Mouse (Mus musculus): Measurements from ENCODE around the gene Alk. TPM values are rescaled to one million over a fixed set of nuclear protein-coding genes. Genes with fewer than 3 reads are reported as not detected.

Gene Alk
- polyA plus RNA-seq, 1 experiment from 2014 or later, result 0.03 TPM

DNA sequence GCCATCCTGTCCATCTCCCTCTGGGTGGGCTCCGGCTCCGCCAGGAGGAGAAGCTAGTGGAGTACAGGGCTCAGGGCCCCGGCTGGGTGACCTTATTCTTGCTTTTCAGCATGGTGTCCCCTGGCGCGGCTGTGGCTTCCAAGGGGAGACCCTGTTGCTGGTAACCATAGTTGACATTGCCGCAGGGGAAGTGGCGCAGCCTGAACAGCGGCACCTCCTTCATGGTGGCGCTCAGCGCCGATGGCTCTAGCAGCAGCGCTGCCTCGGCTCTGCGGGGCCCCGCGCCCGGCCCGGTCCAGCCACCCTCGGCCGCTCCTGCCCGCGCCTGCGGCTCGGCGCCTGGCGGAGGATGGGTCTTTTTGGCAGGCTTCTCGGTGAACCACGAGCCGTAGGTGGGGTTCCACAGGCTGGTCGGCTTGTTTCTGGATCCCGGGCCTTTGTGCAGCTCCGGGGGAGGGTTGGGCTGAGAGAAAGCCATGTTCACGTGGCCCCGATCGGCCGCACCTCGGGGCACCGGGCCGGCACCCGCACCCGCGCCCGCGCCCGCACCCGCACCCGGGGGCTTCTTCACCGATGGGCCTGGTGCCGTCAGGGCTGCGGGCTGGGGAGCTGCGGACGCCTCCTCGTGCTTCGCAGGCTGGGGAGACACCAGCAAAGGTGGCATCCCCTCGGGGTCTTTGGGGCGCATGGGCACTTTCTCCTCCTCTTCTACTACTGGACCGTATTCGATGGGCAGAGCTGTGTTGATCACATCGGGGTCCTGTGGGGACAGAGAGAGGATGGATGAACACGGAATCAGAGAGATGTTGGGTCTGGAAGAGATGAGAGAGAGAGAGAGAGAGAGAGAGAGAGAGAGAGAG is 734.8 kb downstream of the Alk start:
- H3K36me3 ChIP-seq (ENCODE audit: insufficient read depth), result no peaks in the 10 kb centered on the region
- H3K4me1 ChIP-seq (ENCODE audit: insufficient read depth), result no peaks in the 10 kb centered on the region
- peak overlapping the region; percentile 59 for H3K9ac ChIP-seq
- no peak for TF ChIP-seq CTCF (IDR thresholded peaks at IDR 0.05; ENCODE audit: low read depth)
- no peak overlapping the region for H3K27ac ChIP-seq (ENCODE audit: low read depth)
- H3K9me3 ChIP-seq (ENCODE audit: low read depth, low read length), result no peaks in the 10 kb centered on the region
- DNase-seq (peak; percentile 65), ATAC-seq (ENCODE audit: insufficient read depth) (peak; percentile 77)
- H3K4me2 ChIP-seq, result peak overlapping the region; percentile 88
- peak overlapping the region; percentile 44 for H3K4me3 ChIP-seq (ENCODE audit: low read depth, low read length)
- 4% methylated on average over 60 of the region's 60 CpGs for WGBS
- H3K27me3 ChIP-seq (ENCODE audit: insufficient read depth, low read length), result no peaks in the 10 kb centered on the region

DNA sequence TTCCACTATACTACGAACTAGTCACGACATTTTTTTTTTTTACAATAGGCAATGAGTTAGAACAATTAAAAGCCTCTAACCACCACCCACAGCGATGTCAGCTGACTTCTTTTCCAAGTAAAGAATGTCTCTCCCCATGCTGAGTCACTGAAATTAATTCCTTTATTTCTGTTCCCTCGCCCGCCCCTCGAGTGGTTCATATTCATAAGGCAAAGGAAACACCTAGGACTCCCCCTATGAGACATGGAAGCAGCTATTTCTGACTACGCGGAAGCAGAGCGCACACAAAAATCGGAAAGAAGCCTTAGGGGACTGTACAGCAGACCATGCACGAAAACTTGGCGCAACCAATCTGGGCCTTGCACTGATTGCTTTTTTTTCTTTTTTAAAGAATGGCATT is 735.6 kb downstream of the Alk start:
- Histone ChIP-seq H3K27me3 (ENCODE audit: insufficient read depth, low read length) (no peaks in the 10 kb centered on the region), H3K9me3 (ENCODE audit: low read depth, low read length) (no peaks in the 10 kb centered on the region), H3K36me3 (ENCODE audit: insufficient read depth) (no peaks in the 10 kb centered on the region), H3K9ac (no peak overlapping the region), H3K4me2 (no peak overlapping the region), H3K27ac (ENCODE audit: low read depth) (no peak overlapping the region), H3K4me1 (ENCODE audit: insufficient read depth) (no peaks in the 10 kb centered on the region), H3K4me3 (ENCODE audit: low read depth, low read length) (no peak overlapping the region)
- TF ChIP-seq CTCF (IDR thresholded peaks at IDR 0.05; ENCODE audit: low read depth), result no peak
- ATAC-seq (ENCODE audit: insufficient read depth) (no peak), DNase-seq (no peak)
- 85% methylated on average over 12 of the region's 12 CpGs for WGBS

- H3K36me3 ChIP-seq (ENCODE audit: insufficient read depth), result no peaks in the 10 kb centered on the region
- no peaks in the 10 kb centered on the region for H3K9me3 ChIP-seq (ENCODE audit: low read depth, low read length)
- H3K27me3 ChIP-seq (ENCODE audit: insufficient read depth, low read length), result no peaks in the 10 kb centered on the region
- no peak for TF ChIP-seq CTCF (IDR thresholded peaks at IDR 0.05; ENCODE audit: low read depth)
- ATAC-seq (ENCODE audit: insufficient read depth), result no peak
- DNase-seq, result no peak
- no peak overlapping the region for H3K4me3 ChIP-seq (ENCODE audit: low read depth, low read length)
- H3K27ac ChIP-seq (ENCODE audit: low read depth), result no peak overlapping the region
- H3K4me1 ChIP-seq (ENCODE audit: insufficient read depth), result no peaks in the 10 kb centered on the region
- WGBS, result 87% methylated on average over 2 of the region's 2 CpGs
- H3K4me2 ChIP-seq, result no peak overlapping the region
- H3K9ac ChIP-seq, result no peak overlapping the region
Measured at GRCm38 (mm10) chr17:71867892-71868291, 736.5 kb downstream of the Alk start.

GRCm38 (mm10) chr17:71865437-71865836 is 739.0 kb downstream of the Alk start:
- H3K27me3 ChIP-seq (ENCODE audit: insufficient read depth, low read length), result no peaks in the 10 kb centered on the region
- TF ChIP-seq CTCF (IDR thresholded peaks at IDR 0.05; ENCODE audit: low read depth), result no peak
- no peak overlapping the region for H3K4me2 ChIP-seq
- no peak for ATAC-seq (ENCODE audit: insufficient read depth)
- no peak for DNase-seq
- H3K4me3 ChIP-seq (ENCODE audit: low read depth, low read length), result no peak overlapping the region
- no peak overlapping the region for H3K27ac ChIP-seq (ENCODE audit: low read depth)
- H3K9me3 ChIP-seq (ENCODE audit: low read depth, low read length), result no peaks in the 10 kb centered on the region
- WGBS, result 46% methylated on average over 5 of the region's 5 CpGs
- no peak overlapping the region for H3K9ac ChIP-seq
- no peaks in the 10 kb centered on the region for H3K4me1 ChIP-seq (ENCODE audit: insufficient read depth)
- H3K36me3 ChIP-seq (ENCODE audit: insufficient read depth), result no peaks in the 10 kb centered on the region

DNA sequence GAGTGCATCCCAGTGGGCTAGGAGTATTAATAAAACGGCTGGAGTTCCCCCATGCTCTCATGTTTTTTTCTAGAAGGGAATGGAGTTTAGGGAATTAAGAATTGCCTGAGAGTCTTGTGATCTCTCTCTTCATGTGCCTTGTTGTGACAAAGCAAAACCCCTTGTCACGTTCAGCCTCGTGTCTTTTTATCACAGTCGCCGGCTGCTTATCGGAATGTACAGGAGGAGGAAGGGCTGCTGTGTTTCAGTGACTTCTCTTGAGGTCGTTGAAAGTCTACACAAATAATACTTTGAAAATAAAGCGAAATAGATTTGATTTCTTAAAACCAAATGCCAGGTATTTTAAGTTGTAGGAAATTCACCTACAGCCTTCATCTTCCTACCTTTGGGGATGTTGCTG is 740.4 kb downstream of the Alk start:
- H3K27me3 ChIP-seq (ENCODE audit: insufficient read depth, low read length), result no peaks in the 10 kb centered on the region
- no peak overlapping the region for H3K4me3 ChIP-seq (ENCODE audit: low read depth, low read length)
- H3K9ac ChIP-seq, result no peak overlapping the region
- no peaks in the 10 kb centered on the region for H3K4me1 ChIP-seq (ENCODE audit: insufficient read depth)
- no peak overlapping the region for H3K27ac ChIP-seq (ENCODE audit: low read depth)
- H3K9me3 ChIP-seq (ENCODE audit: low read depth, low read length), result no peaks in the 10 kb centered on the region
- no peak for TF ChIP-seq CTCF (IDR thresholded peaks at IDR 0.05; ENCODE audit: low read depth)
- DNase-seq (no peak), ATAC-seq (ENCODE audit: insufficient read depth) (no peak)
- no peaks in the 10 kb centered on the region for H3K36me3 ChIP-seq (ENCODE audit: insufficient read depth)
- no peak overlapping the region for H3K4me2 ChIP-seq
- 67% methylated on average over 8 of the region's 8 CpGs for WGBS

DNA sequence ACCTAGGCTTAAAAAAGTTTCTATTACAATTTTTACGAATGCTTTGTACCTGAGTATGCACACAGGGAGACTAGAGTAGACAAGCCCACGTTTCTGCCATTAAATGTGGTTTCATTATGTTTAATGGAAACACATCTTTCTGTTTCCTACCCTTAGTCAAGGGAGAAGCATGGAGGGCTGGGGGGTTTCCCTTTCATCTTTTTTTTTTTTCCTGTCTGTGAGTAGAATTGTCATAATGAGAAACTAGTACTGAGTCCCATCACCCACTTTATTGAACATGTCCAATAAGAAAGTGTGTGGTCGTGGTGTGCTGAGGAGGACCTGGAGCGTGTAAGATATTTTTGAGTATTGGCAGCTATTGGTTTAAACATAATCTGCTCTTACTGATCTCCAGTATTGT is 741.5 kb downstream of the Alk start:
- no peak for TF ChIP-seq CTCF (IDR thresholded peaks at IDR 0.05; ENCODE audit: low read depth)
- 79% methylated on average over 4 of the region's 4 CpGs for WGBS
- DNase-seq (no peak), ATAC-seq (ENCODE audit: insufficient read depth) (no peak)
- H3K9ac ChIP-seq, result no peak overlapping the region
- H3K4me1 ChIP-seq (ENCODE audit: insufficient read depth), result no peaks in the 10 kb centered on the region
- no peaks in the 10 kb centered on the region for H3K27me3 ChIP-seq (ENCODE audit: insufficient read depth, low read length)
- no peak overlapping the region for H3K4me3 ChIP-seq (ENCODE audit: low read depth, low read length)
- H3K27ac ChIP-seq (ENCODE audit: low read depth), result no peak overlapping the region
- no peak overlapping the region for H3K4me2 ChIP-seq
- H3K9me3 ChIP-seq (ENCODE audit: low read depth, low read length), result no peaks in the 10 kb centered on the region
- H3K36me3 ChIP-seq (ENCODE audit: insufficient read depth), result no peaks in the 10 kb centered on the region

DNA sequence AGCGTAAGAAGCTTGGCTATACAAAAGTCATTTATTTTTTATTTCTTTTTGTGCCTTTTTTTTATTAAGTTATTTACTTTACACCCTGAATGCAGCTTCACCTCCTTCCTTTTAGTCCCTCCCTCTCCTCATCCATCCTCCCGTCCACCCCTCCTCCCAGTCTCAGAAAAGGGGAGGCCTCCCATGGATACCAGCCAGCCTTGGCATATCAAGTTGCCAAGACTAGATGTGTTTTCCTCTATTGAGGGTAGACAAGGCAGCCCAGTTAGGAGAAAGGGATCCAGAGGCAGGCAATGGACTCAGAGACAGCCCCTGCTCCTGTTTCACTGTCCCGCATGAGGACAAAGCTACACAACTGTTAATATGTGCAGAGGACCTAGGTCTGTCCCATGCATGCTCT is 742.2 kb downstream of the Alk start:
- no peak for ATAC-seq (ENCODE audit: insufficient read depth)
- Histone ChIP-seq H3K4me1 (ENCODE audit: insufficient read depth) (no peaks in the 10 kb centered on the region), H3K27me3 (ENCODE audit: insufficient read depth, low read length) (no peaks in the 10 kb centered on the region), H3K4me2 (no peak overlapping the region), H3K27ac (ENCODE audit: low read depth) (no peak overlapping the region), H3K36me3 (ENCODE audit: insufficient read depth) (no peaks in the 10 kb centered on the region), H3K4me3 (ENCODE audit: low read depth, low read length) (no peak overlapping the region), H3K9me3 (ENCODE audit: low read depth, low read length) (no peaks in the 10 kb centered on the region), H3K9ac (no peak overlapping the region)
- WGBS, result 82% methylated on average over 3 of the region's 3 CpGs
- no peak for DNase-seq
- no peak for TF ChIP-seq CTCF (IDR thresholded peaks at IDR 0.05; ENCODE audit: low read depth)
